Mouse (Mus musculus): ENCODE data around the gene Exoc3.

- no peak for TF ChIP-seq MAFK (IDR thresholded peaks at IDR 0.05; ENCODE audit: insufficient read depth, low read depth, low read length)
- TF ChIP-seq ZNF384 (IDR thresholded peaks at IDR 0.05; ENCODE audit: low read depth, low read length), result no peak
- no peak for TF ChIP-seq ZC3H11A (IDR thresholded peaks at IDR 0.05; ENCODE audit: borderline replicate concordance, low read depth, low read length)
- no peak for TF ChIP-seq HCFC1 (IDR thresholded peaks at IDR 0.05; ENCODE audit: borderline replicate concordance, insufficient read depth, low read length)
- no peak for TF ChIP-seq CHD2 (IDR thresholded peaks at IDR 0.05; ENCODE audit: low read depth, low read length)
Observed at GRCm38 (mm10) chr13:74245899-74246231, 37.3 kb upstream of the Exoc3 start.

Measured in ES-E14 (cell line).